Mouse (Mus musculus) hindbrain, embryonic 15.5 days (tissue): ENCODE results near the gene Lrmda. TPM values are rescaled to one million over a fixed set of nuclear protein-coding genes. Genes with fewer than 3 reads are reported as not detected.

Source experiments
- ATAC-seq: fragments of 200-750 bp; cut with Nextera tagmentation; 2 replicates; pipeline ENCODE4 v1.8.0; 2017; ENCODE audit warnings: low read depth, moderate number of reproducible peaks, moderate TSS enrichment; ENCODE audit not compliant: low FRiP score
- H3K27ac ChIP-seq: fragments of 300-500 bp; sonication (generic); replicated peaks from 2 replicates; pipeline ENCODE4 v1.5.1; 2015; ENCODE audit warnings: mild to moderate bottlenecking, inconsistent platforms
- H3K27me3 ChIP-seq: fragments of 300-500 bp; sonication (generic); 2 replicates; pipeline ENCODE4 v1.6.1; 2015; ENCODE audit warnings: control low read depth, inconsistent platforms
- H3K36me3 ChIP-seq: fragments of 300-500 bp; sonication (generic); 2 replicates; pipeline ENCODE4 v1.6.1; 2015; ENCODE audit warnings: control low read depth, inconsistent platforms
- H3K4me1 ChIP-seq: fragments of 300-500 bp; sonication (generic); replicated peaks from 2 replicates; pipeline ENCODE4 v1.6.1; 2015; ENCODE audit warnings: control low read depth, inconsistent platforms
- H3K4me2 ChIP-seq: fragments of 300-500 bp; sonication (generic); 2 replicates; pipeline ENCODE4 v1.6.1; 2015; ENCODE audit warnings: moderate library complexity, mild to moderate bottlenecking, inconsistent platforms
- H3K4me3 ChIP-seq: fragments of 300-500 bp; sonication (generic); 2 replicates; pipeline ENCODE4 v1.5.1; 2015; ENCODE audit warnings: mild to moderate bottlenecking, inconsistent platforms
- H3K9ac ChIP-seq: fragments of 300-500 bp; sonication (generic); 2 replicates; pipeline ENCODE4 v1.6.1; 2015; ENCODE audit warnings: inconsistent platforms
- H3K9me3 ChIP-seq: fragments of 300-500 bp; sonication (generic); 2 replicates; pipeline ENCODE4 v1.6.1; 2016; ENCODE audit warnings: control low read depth, inconsistent platforms
- WGBS: fragments of 180-500 bp; shearing (Covaris S2); methylation state at CpG from one replicate; pipeline ENCODE4 v1.1.7; 2015; 5-methylcytosine and 5-hydroxymethylcytosine counted together
- polyA plus RNA-seq: library from polyadenylated mRNA; unstranded; fragments of >200 nt; fragmentation: Nextera tagmentation; extraction: Ambion mirVana; gene quantifications from 2 replicates; pipeline ENCODE4 v1.2.1, GENCODE M21; 2015

The Lrmda gene
- polyA plus RNA-seq, 1 experiment from 2014 or later: 0.23 TPM

DNA sequence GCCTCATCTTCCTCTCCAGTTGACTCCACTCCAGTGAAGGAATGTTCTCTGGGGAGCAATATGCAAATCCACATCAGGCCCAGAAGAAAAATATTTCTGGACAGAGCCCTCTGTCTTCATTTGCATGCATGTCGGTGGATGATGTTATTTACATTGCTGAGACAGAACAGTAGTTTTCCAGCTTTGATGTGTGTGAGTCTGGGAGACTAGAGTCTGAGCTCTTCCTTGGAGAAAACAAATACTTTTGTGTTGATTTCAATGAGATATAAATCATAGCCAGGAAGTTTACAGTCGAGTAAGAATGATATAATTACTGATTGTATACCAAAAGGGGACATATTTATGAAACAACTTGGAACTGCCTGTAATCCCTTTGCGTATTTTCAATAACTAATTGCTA is 415.9 kb downstream of the Lrmda start:
- no peak overlapping the region for H3K9ac ChIP-seq
- WGBS: 62% methylated on average over 3 of the region's 3 CpGs
- ATAC-seq: no peak

DNA sequence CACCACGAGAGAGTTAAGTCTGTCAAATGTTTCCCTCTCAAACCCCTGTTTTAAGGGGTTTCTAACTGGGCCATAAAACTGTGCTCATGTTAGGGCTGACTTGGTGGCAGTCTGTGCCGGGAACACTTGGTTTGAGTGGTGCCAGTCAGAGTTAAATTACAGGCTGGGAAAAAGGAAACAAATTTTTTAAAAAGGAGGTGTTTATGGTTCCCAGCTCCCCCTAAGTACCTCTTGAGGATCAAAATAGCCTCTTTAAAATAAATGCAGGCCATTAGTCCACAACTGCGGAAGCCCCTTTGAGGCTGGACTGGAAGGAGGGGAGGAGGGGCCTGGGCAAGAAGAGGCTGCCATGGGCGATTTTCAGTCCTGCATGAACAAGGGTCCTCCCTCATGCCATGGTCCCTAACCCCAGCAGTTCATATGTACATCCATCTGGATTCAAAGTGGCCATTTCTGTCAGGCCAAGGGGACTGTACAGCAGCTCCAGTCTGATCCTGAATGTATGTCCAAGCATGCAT is 416.4 kb downstream of the Lrmda start:
- no peak overlapping the region for H3K9ac ChIP-seq
- peaks cover 17% of the 10 kb centered on the region for H3K4me1 ChIP-seq
- no peak overlapping the region for H3K4me2 ChIP-seq
- no peak overlapping the region for H3K27ac ChIP-seq
- no peak for ATAC-seq
- H3K4me3 ChIP-seq: no peak overlapping the region
- H3K36me3 ChIP-seq: no peaks in the 10 kb centered on the region
- no peaks in the 10 kb centered on the region for H3K9me3 ChIP-seq
- H3K27me3 ChIP-seq: 0 out of 2 replicates have a peak, but pooled peaks cover 3% of the 10 kb centered on the region
- WGBS: 64% methylated on average over 4 of the region's 4 CpGs

More for the DNA sequence above, 415.9 kb downstream of the Lrmda start:
- peaks cover 12% of the 10 kb centered on the region for H3K4me1 ChIP-seq
- H3K9me3 ChIP-seq: no peaks in the 10 kb centered on the region
- H3K4me3 ChIP-seq: no peak overlapping the region
- H3K27me3 ChIP-seq: 0 out of 2 replicates have a peak, but pooled peaks cover 3% of the 10 kb centered on the region
- H3K36me3 ChIP-seq: no peaks in the 10 kb centered on the region
- H3K4me2 ChIP-seq: no peak overlapping the region
- H3K27ac ChIP-seq: no peak overlapping the region

DNA sequence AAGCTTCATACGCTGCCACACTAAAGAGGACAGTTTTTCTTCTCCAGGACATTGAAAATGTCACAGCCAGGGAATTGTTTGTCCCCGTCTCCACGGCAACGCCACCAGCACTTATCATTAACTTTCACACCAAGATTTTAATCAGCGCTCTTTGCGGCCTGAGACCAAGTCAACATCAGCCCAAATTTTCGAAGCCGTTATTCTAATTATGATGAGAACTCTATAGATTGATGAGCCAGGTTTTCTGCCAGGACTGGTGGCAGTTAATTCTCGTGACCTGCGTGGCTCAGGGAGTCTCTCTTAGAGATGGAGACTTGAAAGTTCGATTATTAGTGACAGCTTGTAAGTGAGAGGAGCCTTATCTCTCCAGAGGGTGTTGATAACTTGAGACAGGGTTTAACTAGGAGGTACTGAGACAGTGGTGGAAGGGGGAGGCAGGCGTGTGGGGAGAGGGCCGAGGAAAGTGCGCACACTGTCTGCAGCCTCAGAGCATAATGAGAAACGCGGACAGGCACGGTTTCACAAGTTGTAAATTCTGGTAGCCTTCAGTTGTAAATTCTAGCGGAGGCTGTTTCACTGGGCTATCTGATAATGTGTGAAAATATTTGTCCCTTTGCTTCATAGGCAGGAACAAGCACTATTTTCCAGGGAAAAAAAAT is 421.0 kb downstream of the Lrmda start:
- peak overlapping the region; percentile 5; the same call in 1 of the 2 replicates for H3K4me2 ChIP-seq

DNA sequence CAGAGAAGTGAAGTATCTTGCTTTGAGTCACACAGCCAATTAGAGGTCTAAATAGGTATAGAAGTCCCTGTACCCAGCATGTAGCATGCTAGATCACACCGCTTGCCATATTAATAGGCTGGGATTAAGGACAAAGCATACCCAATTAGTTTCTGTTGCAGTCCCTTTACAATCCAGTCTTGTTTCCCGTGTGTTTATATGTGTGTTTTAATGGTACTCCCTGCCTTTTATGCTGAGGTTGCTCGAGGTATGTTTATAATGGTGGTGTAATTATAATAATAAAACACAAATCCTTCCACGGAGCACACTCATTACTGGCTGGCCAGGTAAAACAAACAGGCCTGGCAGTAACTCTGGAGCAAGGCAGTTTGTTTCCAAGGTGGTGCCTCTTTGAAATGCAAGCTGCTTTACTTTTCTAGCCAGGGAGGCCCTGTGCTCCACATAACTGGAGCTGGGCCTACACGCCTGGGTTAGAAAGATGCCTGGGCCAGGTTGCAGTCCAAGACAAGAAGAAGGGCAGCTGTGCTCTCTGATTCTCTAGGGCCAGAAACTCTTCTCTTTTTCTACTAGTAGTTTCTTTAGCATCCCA is 422.4 kb downstream of the Lrmda start:
- 0 out of 2 replicates have a peak, but pooled peaks cover 3% of the 10 kb centered on the region for H3K27me3 ChIP-seq
- 57% methylated on average over 5 of the region's 5 CpGs for WGBS
- peaks cover 26% of the 10 kb centered on the region for H3K4me1 ChIP-seq
- H3K4me3 ChIP-seq: no peak overlapping the region
- no peak for ATAC-seq
- H3K9me3 ChIP-seq: no peaks in the 10 kb centered on the region
- H3K4me2 ChIP-seq: no peak overlapping the region
- no peak overlapping the region for H3K27ac ChIP-seq
- no peak overlapping the region for H3K9ac ChIP-seq
- no peaks in the 10 kb centered on the region for H3K36me3 ChIP-seq

More for the DNA sequence above, 421.0 kb downstream of the Lrmda start:
- WGBS: 17% methylated on average over 18 of the region's 18 CpGs
- no peaks in the 10 kb centered on the region for H3K36me3 ChIP-seq
- peaks cover 26% of the 10 kb centered on the region for H3K4me1 ChIP-seq
- 0 out of 2 replicates have a peak, but pooled peaks cover 3% of the 10 kb centered on the region for H3K27me3 ChIP-seq
- no peak overlapping the region for H3K4me3 ChIP-seq
- H3K27ac ChIP-seq: no peak overlapping the region; the same call in 1 of the 2 replicates
- no peak for ATAC-seq
- H3K9me3 ChIP-seq: no peaks in the 10 kb centered on the region
- no peak overlapping the region for H3K9ac ChIP-seq

DNA sequence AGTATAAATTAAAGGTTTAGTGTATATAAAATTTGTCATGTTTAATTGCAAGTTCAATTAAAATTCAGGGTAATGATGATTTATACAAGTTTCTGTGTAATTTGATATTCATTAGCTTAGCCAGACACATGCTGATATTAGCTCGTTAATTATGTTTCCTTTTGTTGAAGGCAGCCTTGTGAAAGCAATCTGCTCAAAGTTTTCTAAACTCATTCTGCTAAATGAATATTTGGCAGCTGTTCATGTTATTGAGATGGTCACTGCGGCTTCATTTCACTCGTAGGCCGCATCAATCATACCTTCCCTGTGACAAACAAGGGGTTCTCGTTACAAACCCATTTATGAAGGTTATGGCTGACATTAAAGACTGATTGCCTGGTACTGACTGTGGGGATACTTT is 423.2 kb downstream of the Lrmda start:
- peaks cover 26% of the 10 kb centered on the region for H3K4me1 ChIP-seq
- no peak overlapping the region for H3K4me3 ChIP-seq
- no peaks in the 10 kb centered on the region for H3K36me3 ChIP-seq
- no peak overlapping the region for H3K27ac ChIP-seq
- H3K9ac ChIP-seq: no peak overlapping the region
- H3K27me3 ChIP-seq: 0 out of 2 replicates have a peak, but pooled peaks cover 3% of the 10 kb centered on the region
- ATAC-seq: no peak
- no peak overlapping the region for H3K4me2 ChIP-seq
- H3K9me3 ChIP-seq: no peaks in the 10 kb centered on the region
- WGBS: 52% methylated on average over 5 of the region's 5 CpGs

DNA sequence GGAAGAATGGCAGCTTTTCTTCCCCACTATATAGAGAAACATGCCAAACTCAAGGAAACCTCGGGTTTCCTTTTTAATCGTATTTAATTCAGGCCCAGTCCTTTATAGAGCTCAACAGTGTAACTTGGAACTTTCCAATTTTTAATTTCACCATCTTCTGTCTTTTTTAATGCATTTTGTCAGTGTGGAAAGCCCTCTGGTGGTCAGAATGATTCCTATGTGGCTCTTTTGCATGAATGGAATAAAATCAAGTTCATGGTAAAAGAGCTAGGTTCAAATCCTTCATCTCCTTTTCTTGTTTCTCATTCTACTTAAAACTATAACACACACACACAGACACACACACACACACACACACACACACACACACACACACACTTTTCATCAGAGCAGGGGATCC is 425.0 kb downstream of the Lrmda start:
- no peak for ATAC-seq
- peaks cover 23% of the 10 kb centered on the region for H3K4me1 ChIP-seq
- no peaks in the 10 kb centered on the region for H3K9me3 ChIP-seq
- H3K4me2 ChIP-seq: no peak overlapping the region
- no peak overlapping the region for H3K9ac ChIP-seq
- H3K36me3 ChIP-seq: no peaks in the 10 kb centered on the region
- H3K27ac ChIP-seq: no peak overlapping the region
- no peak overlapping the region for H3K4me3 ChIP-seq
- 77% methylated on average over 2 of the region's 2 CpGs for WGBS
- H3K27me3 ChIP-seq: 0 out of 2 replicates have a peak, but pooled peaks cover 2% of the 10 kb centered on the region

DNA sequence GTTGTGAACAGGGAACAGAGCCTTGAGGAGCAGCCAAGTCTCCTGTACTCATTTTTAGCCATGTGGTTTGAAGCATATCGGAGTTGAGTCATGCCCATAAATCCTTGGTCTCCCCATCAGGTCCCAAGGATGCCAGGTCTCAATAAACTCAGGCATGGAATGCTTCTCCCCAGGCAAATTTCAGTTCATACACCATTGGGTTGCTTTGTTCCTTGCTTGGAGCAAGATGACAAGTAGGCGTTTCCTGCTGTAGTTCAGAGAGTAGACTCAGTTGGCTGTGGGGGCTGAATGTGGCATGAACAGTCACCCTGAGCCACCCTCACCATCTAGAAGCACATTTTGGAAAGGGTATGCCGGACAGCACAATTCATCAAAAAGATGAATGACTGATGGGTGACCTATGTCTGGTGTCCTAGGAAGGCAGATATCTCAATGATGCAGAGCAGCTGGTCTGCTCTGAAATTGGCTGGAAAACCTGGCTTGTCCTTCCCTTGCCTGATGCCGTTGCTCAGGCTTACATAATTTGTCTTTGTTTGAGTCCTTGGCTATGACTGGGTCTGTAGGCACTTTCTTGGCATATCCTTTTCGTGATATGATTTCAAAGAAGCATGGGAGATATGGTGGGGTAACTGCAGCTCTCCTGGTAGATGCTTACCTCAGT is 425.8 kb downstream of the Lrmda start:
- peaks cover 16% of the 10 kb centered on the region for H3K4me1 ChIP-seq
- no peak overlapping the region for H3K4me2 ChIP-seq
- no peak overlapping the region for H3K4me3 ChIP-seq
- ATAC-seq: peak; percentile 62; the same call in 1 of the 2 replicates
- 63% methylated on average over 5 of the region's 5 CpGs for WGBS
- 0 out of 2 replicates have a peak, but pooled peaks cover under 1% of the 10 kb centered on the region for H3K27me3 ChIP-seq
- 0 out of 2 replicates have a peak overlapping the region, but pooled peaks have one; percentile 4 for H3K27ac ChIP-seq
- H3K9ac ChIP-seq: no peak overlapping the region
- H3K9me3 ChIP-seq: no peaks in the 10 kb centered on the region
- H3K36me3 ChIP-seq: no peaks in the 10 kb centered on the region

DNA sequence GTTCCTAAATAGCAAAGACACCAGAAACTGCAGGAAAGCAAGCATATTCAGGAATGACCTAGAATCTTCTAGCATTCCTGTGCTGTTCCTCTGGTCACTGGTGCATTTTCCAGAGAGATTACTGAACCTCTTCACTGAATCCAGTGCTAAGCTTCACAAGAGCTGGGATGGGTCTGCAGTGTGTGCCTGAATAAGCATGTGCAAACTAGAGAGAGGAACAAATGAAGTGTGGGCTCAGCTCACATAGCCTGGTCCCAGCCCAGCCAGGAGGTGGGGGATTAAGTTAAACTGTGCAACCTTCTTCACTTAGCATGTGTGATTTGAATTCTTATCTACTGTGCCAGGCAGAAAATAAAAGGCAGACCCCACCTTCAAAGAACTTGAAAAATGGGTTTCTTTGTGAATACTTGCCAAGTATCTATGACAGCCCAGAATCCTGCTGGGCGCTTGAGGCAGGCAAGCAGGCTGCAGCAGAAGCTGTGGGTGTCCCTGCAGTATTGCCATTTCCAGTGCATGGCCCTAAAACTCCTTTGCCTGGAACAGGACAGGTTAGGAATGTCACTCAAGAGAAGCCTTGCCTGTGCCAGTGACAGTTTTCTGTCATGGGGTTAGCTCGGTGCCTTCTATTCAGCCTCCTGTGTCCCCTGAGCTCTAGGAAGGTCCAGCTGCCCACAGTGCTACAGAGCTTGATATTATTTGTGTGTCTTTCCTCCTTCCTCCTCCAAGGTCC is 426.5 kb downstream of the Lrmda start:
- no peak overlapping the region for H3K4me3 ChIP-seq
- H3K27ac ChIP-seq: no peak overlapping the region
- 0 out of 2 replicates have a peak, but pooled peaks have one; percentile 30 for ATAC-seq
- 0 out of 2 replicates have a peak, but pooled peaks cover 6% of the 10 kb centered on the region for H3K27me3 ChIP-seq
- no peaks in the 10 kb centered on the region for H3K9me3 ChIP-seq
- peaks cover 8% of the 10 kb centered on the region for H3K4me1 ChIP-seq
- no peak overlapping the region for H3K4me2 ChIP-seq
- 65% methylated on average over 2 of the region's 2 CpGs for WGBS
- no peaks in the 10 kb centered on the region for H3K36me3 ChIP-seq
- no peak overlapping the region for H3K9ac ChIP-seq

DNA sequence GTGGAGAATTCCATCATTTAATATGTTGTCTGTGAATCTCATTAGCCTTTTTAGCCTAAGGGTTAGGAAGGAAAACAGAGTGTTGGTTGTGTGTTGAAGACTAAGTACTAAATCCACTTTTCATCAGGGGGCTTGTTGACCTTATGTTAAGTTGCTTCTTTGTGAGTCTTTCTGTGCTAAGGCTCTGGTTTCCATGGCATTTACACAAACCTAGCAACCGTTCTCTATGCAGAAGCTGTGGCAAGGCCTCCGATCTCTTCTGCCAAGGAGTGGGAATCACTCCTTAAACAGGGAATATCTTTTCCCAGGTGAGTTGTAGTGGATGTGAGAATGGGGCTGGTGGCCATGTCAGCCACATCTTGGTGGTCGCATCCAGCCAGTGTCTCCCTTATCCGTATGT is 432.1 kb downstream of the Lrmda start:
- Histone ChIP-seq H3K9me3 (no peaks in the 10 kb centered on the region), H3K9ac (no peak overlapping the region), H3K27ac (no peak overlapping the region), H3K36me3 (no peaks in the 10 kb centered on the region), H3K4me3 (no peak overlapping the region), H3K4me1 (no peaks in the 10 kb centered on the region), H3K4me2 (no peak overlapping the region), H3K27me3 (peaks cover 16% of the 10 kb centered on the region; the same call in 1 of the 2 replicates)
- WGBS: 64% methylated on average over 4 of the region's 4 CpGs
- no peak for ATAC-seq

DNA sequence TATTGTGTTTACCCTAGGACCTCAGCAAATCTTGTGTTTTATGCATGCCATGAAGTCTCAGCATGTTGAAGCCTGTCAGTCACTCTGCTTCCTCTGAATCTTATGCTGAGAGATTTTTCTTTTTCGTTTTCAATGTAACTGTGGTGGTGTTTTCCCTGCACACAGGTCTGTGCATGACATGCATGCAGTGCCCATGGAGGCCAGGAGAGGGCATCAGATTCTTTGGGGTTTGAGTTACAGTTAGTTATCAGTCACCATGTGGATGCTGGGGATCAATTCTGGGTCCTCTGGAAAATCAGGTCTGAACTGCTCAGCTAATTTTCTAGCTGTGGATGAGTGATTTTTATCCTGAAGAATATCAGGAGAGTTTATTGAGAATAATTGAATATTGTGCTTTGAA is 444.8 kb downstream of the Lrmda start:
- no peak for ATAC-seq
- Histone ChIP-seq H3K27ac (no peak overlapping the region), H3K36me3 (no peaks in the 10 kb centered on the region), H3K9ac (no peak overlapping the region), H3K4me2 (no peak overlapping the region), H3K9me3 (no peaks in the 10 kb centered on the region), H3K4me1 (no peaks in the 10 kb centered on the region), H3K27me3 (peaks cover 4% of the 10 kb centered on the region; the same call in 1 of the 2 replicates), H3K4me3 (no peak overlapping the region)
- WGBS: 79% methylated on average over 1 of the region's 1 CpGs

DNA sequence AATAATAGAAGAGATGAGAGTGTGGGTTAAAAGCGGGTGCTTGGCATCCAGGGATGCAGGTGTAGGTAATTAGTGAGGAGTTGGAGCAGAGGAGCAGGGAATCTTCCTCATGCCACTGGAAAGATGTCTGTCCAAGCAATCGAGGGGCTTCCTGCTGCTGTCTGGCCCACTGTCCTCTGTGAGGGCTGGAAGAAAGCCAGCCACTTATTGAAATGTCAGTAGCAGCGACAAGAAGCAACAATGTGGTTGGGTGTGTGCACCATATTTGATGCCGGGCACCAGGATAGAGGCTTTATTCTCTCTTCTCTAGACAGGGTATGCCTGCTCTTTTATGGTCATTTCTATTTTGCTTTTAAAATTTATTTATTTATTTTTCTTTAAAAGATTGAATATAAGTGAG is 451.5 kb downstream of the Lrmda start:
- Histone ChIP-seq H3K27ac (no peak overlapping the region), H3K4me2 (no peak overlapping the region), H3K27me3 (no peaks in the 10 kb centered on the region), H3K36me3 (no peaks in the 10 kb centered on the region), H3K4me1 (no peaks in the 10 kb centered on the region), H3K9me3 (no peaks in the 10 kb centered on the region), H3K4me3 (no peak overlapping the region), H3K9ac (no peak overlapping the region; the same call in 1 of the 2 replicates)
- ATAC-seq: no peak
- WGBS: 38% methylated on average over 4 of the region's 4 CpGs
